Mouse (Mus musculus): ENCODE measurements around the gene Man1a2.

- TF ChIP-seq CTCF (IDR thresholded peaks at IDR 0.05; ENCODE audit: control insufficient read depth, insufficient read depth, insufficient read length) (no peak), USF1 (IDR thresholded peaks at IDR 0.05; ENCODE audit: low read depth) (no peak), MAX (IDR thresholded peaks at IDR 0.05) (no peak)
Observed at GRCm38 (mm10) chr3:100562455-100562854, 122.8 kb downstream of the Man1a2 start.
